Mouse (Mus musculus) hematopoietic multipotent progenitor cell, adult 10-12 weeks (in vitro differentiated cells): ENCODE results near the gene 2200002D01Rik. TPM values are rescaled to one million over a fixed set of nuclear protein-coding genes. Genes with fewer than 3 reads are reported as not detected.

Experiments
- polyA plus RNA-seq: library from polyadenylated mRNA; stranded (reverse); fragments of >175 nt; gene quantifications from 2 replicates; pipeline ENCODE4 v1.2.3, GENCODE M21; 2012; ENCODE audit warnings: low replicate concordance

The 2200002D01Rik gene
- 2.3 and 6.8 TPM in 2 replicates for polyA plus RNA-seq

GRCm38 (mm10) chr7:29248261-29248841 is at the start of gene 2200002D01Rik:
Gene 2200002D01Rik (minus strand): TSS chr7:29248466.

GRCm38 (mm10) chr7:29288942-29289638 is 40.8 kb upstream of the 2200002D01Rik start, which contains the start of gene Ppp1r14a:
Gene Ppp1r14a (plus strand): TSS chr7:29289308.

GRCm38 (mm10) chr7:29281201-29282073 is 33.2 kb upstream of the 2200002D01Rik start, which contains the start of gene Spint2:
Gene Spint2 (minus strand): TSS chr7:29281912.

GRCm38 (mm10) chr7:29238019-29238967 is 10.0 kb downstream of the 2200002D01Rik start, which contains the start of gene Yif1b:
Gene Yif1b (plus strand): TSS chr7:29238329.

GRCm38 (mm10) chr7:29232247-29233013 is 15.8 kb downstream of the 2200002D01Rik start, which contains the start of gene Kcnk6:
Gene Kcnk6 (minus strand): TSS chr7:29232515.

GRCm38 (mm10) chr7:29213675-29214082 is 34.6 kb downstream of the 2200002D01Rik start, which contains the start of gene Catsperg1:
Gene Catsperg1 (minus strand): TSS chr7:29214035.

Other genes with a start within 250 kb of the 2200002D01Rik start
- 0.59 and 0.78 TPM in 2 replicates for gene Ryr1, start 123.3 kb downstream of the 2200002D01Rik start, polyA plus RNA-seq
- 23.8 and 55.8 TPM in 2 replicates for gene Rasgrp4, start 113.6 kb downstream of the 2200002D01Rik start, polyA plus RNA-seq
- 42.3 and 45.1 TPM in 2 replicates for gene Fam98c, start 92.2 kb downstream of the 2200002D01Rik start, polyA plus RNA-seq
- 0.52 and 1.4 TPM in 2 replicates for gene Ggn, start 78.3 kb downstream of the 2200002D01Rik start, polyA plus RNA-seq
- gene Spred3, start 78.1 kb downstream of the 2200002D01Rik start, polyA plus RNA-seq, result 0.24 and 0.53 TPM in 2 replicates
- gene Psmd8, start 67.8 kb downstream of the 2200002D01Rik start, polyA plus RNA-seq, result 70.1 and 94.2 TPM in 2 replicates
- 0.35 and 0.64 TPM in 2 replicates for gene Catsperg1, start 34.4 kb downstream of the 2200002D01Rik start, polyA plus RNA-seq
- 11.8 and 18.6 TPM in 2 replicates for gene Kcnk6, start 16.0 kb downstream of the 2200002D01Rik start, polyA plus RNA-seq
- 80.7 and 105 TPM in 2 replicates for gene Yif1b, start 10.1 kb downstream of the 2200002D01Rik start, polyA plus RNA-seq
- gene Spint2, start 33.4 kb upstream of the 2200002D01Rik start, polyA plus RNA-seq, result 79.8 and 260 TPM in 2 replicates
- 11.8 and 41.5 TPM in 2 replicates for gene Ppp1r14a, start 40.8 kb upstream of the 2200002D01Rik start, polyA plus RNA-seq
- gene Dpf1, start 55.5 kb upstream of the 2200002D01Rik start, polyA plus RNA-seq, result 0.45 and 0.54 TPM in 2 replicates